In genomic region chr7:4539019-4539418, GRCm38 (mm10) we compare ENCODE assay signal across 12 mouse cellular contexts.
"Had no signal": no experiment of that assay in that cellular context is flagged by ENCODE, and none has a peak within 500 bp of the region (broad histone marks: within the 10 kb centered on the region; RNA-seq: fewer than 3 reads in every experiment).

No protein-coding gene starts in this region.

- DNase-seq: kidney, adult 18-20 months; kidney, postnatal 25 days; layer of hippocampus, postnatal 36 days; lung, adult 18-20 months; thymus, postnatal 36 days had no signal

- H3K4me2 ChIP-seq: kidney, embryonic 15.5 days; limb, embryonic 15.5 days; midbrain, embryonic 13.5 days; neural tube, embryonic 15.5 days; stomach, embryonic 15.5 days had no signal

- H3K36me3 ChIP-seq: kidney, embryonic 15.5 days; limb, embryonic 15.5 days; stomach, embryonic 15.5 days had no signal

- H3K4me3 ChIP-seq: kidney, embryonic 15.5 days; limb, embryonic 15.5 days; midbrain, embryonic 13.5 days; myocyte; neural tube, embryonic 15.5 days; stomach, embryonic 15.5 days had no signal

- H3K9ac ChIP-seq: kidney, embryonic 15.5 days; limb, embryonic 15.5 days; liver, embryonic 14.5 days; midbrain, embryonic 13.5 days; neural tube, embryonic 15.5 days; stomach, embryonic 15.5 days had no signal

- H3K4me1 ChIP-seq: kidney, embryonic 15.5 days; limb, embryonic 15.5 days; midbrain, embryonic 13.5 days; neural tube, embryonic 15.5 days; stomach, embryonic 15.5 days had no signal

- H3K27ac ChIP-seq: kidney, embryonic 15.5 days; limb, embryonic 15.5 days; liver, embryonic 14.5 days; midbrain, embryonic 13.5 days; neural tube, embryonic 15.5 days; stomach, embryonic 15.5 days had no signal

- H3K9me3 ChIP-seq: kidney, embryonic 15.5 days; limb, embryonic 15.5 days; midbrain, embryonic 13.5 days; neural tube, embryonic 15.5 days; stomach, embryonic 15.5 days had no signal

- H3K27me3 ChIP-seq: kidney, embryonic 15.5 days; limb, embryonic 15.5 days; midbrain, embryonic 13.5 days; neural tube, embryonic 15.5 days; stomach, embryonic 15.5 days had no signal
